Mouse (Mus musculus) thymus, postnatal 14 days (tissue): Measurements from ENCODE around the gene Aktip.
A peak's percentile ranks its signal among the peaks of the same experiment; 100 is the strongest.

Experiments
- DNase-seq: peaks from one replicate; pipeline ENCODE4 v3.0.0; 2021

The Aktip gene

GRCm38 (mm10) chr8:91118131-91118530 is 81.6 kb downstream of the Aktip start:
- peak; percentile 34 for DNase-seq

- peak; percentile 32 for DNase-seq
These were observed 82.2 kb downstream of the Aktip start for GRCm38 (mm10) chr8:91117537-91117936.

GRCm38 (mm10) chr8:91114910-91115309 is 84.9 kb downstream of the Aktip start:
- DNase-seq = no peak

GRCm38 (mm10) chr8:91114428-91114827 is 85.3 kb downstream of the Aktip start:
- DNase-seq = no peak

GRCm38 (mm10) chr8:91111868-91112477 is 87.8 kb downstream of the Aktip start:
- no peak for DNase-seq

- DNase-seq = no peak
These were observed 93.5 kb downstream of the Aktip start for GRCm38 (mm10) chr8:91106271-91106670.

GRCm38 (mm10) chr8:91098106-91098505 is 101.7 kb downstream of the Aktip start:
- no peak for DNase-seq

GRCm38 (mm10) chr8:91094135-91094534 is 105.6 kb downstream of the Aktip start:
- DNase-seq = no peak

GRCm38 (mm10) chr8:91089601-91090000 is 110.2 kb downstream of the Aktip start:
- DNase-seq = no peak

- DNase-seq = no peak
These were observed 111.3 kb downstream of the Aktip start for GRCm38 (mm10) chr8:91088452-91088851.

- DNase-seq = no peak
These were observed 117.3 kb downstream of the Aktip start for GRCm38 (mm10) chr8:91082428-91082827.

GRCm38 (mm10) chr8:91081911-91082310 is 117.9 kb downstream of the Aktip start:
- DNase-seq = no peak

GRCm38 (mm10) chr8:91079678-91080077 is 120.1 kb downstream of the Aktip start:
- DNase-seq = peak; percentile 55

- DNase-seq = peak; percentile 74
These were observed 122.5 kb downstream of the Aktip start for GRCm38 (mm10) chr8:91077077-91077867.

- DNase-seq = peak; percentile 83
These were observed 129.4 kb downstream of the Aktip start for GRCm38 (mm10) chr8:91070275-91070859.

GRCm38 (mm10) chr8:91069834-91070233 is 129.9 kb downstream of the Aktip start, which contains the start of gene Rbl2:
TSS of gene Rbl2 (plus strand) at chr8:91070057.
- DNase-seq = peak; percentile 94

- peak; percentile 53 for DNase-seq
These were observed 130.4 kb downstream of the Aktip start for GRCm38 (mm10) chr8:91069407-91069806.

- no peak for DNase-seq
These were observed 134.6 kb downstream of the Aktip start for GRCm38 (mm10) chr8:91065179-91065578.
